Mouse (Mus musculus): ENCODE measurements at regions not wholly inside any gene's neighbourhood (a gene's known extent, or its start where the extent isn't known, plus 50 kb on each side); places are given as distances from the start of the nearest gene placed in this dataset.
A peak's percentile ranks its signal among the peaks of the same experiment; 100 is the strongest.

DNA sequence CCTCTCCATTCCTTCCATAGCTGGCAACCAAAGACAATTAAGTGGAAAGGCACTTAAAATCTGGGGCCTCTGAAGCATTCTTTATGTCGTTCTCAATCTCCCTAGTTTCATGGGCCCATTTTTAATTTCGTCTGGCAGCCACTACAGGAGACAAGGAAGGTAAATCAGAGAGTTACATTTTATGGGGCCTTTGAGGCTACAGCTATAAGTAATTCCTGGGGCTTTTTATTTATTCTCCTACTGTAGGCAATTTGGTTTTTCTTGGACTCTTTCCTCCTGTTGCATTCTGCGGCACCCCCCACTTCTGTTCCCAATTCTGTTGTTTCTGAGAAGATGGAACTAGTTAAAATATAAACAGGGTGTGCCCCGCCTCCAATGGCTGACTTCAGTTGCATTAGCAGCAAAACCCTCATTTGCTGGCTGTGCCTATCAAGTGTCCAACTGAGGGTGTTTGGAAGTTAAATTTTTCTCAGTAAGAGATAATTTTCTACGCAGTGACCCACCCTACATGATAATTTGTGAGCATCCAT lies 622.7 kb downstream of the Pdcd6ip start:
- Histone ChIP-seq H3K27me3 (ENCODE audit: insufficient read depth, low read length) (no peaks in the 10 kb centered on the region), H3K36me3 (replicated peaks; ENCODE audit: insufficient read depth, low read length) (no peaks in the 10 kb centered on the region), H3K27ac (ENCODE audit: low read depth) (no peak overlapping the region), H3K4me3 (ENCODE audit: low read depth, low read length) (no peak overlapping the region), H3K4me2 (ENCODE audit: low read depth, low read length) (no peak overlapping the region), H3K9me3 (ENCODE audit: low read length) (no peaks in the 10 kb centered on the region), H3K9ac (replicated peaks) (no peak overlapping the region), H3K4me1 (ENCODE audit: insufficient read depth) (no peaks in the 10 kb centered on the region)
- no peak for DNase-seq
- WGBS (ENCODE audit: insufficient replicate concordance) = 60% methylated on average over 5 of the region's 5 CpGs
- ATAC-seq = no peak
- TF ChIP-seq CTCF (IDR thresholded peaks at IDR 0.05; ENCODE audit: low read depth) (no peak), EP300 (IDR thresholded peaks at IDR 0.05; ENCODE audit: low read depth) (no peak)

DNA sequence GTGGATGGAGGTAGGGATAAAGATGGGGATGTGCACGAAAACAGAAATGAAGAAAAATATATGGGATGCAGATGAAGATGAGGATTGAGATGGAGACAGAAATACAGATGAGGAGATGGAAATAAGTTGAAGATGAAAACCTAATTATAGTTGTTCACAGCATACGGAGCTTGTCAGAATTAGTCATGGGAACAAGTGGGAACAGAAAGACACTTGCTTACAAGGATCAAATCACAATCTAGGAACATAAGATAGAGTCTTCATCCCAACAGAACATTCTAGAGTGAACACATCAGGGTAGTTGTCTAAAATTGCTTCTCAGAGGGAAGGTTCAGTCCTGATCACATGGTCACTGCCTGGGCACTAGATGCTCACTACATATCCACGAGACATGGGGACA lies 633.2 kb downstream of the Pdcd6ip start:
- no peak for TF ChIP-seq EP300 (IDR thresholded peaks at IDR 0.05; ENCODE audit: low read depth)
- no peak for TF ChIP-seq CTCF (IDR thresholded peaks at IDR 0.05; ENCODE audit: low read depth)
- H3K4me1 ChIP-seq (ENCODE audit: insufficient read depth) = no peaks in the 10 kb centered on the region
- H3K9me3 ChIP-seq (ENCODE audit: low read length) = peaks cover 2% of the 10 kb centered on the region; the same call in 1 of the 2 replicates
- no peak for DNase-seq
- no peaks in the 10 kb centered on the region for H3K27me3 ChIP-seq (ENCODE audit: insufficient read depth, low read length)
- no peak overlapping the region for H3K9ac ChIP-seq (replicated peaks)
- no peak overlapping the region for H3K4me3 ChIP-seq (ENCODE audit: low read depth, low read length)
- no peak for ATAC-seq
- 65% methylated on average over 3 of the region's 3 CpGs for WGBS (ENCODE audit: insufficient replicate concordance)
- H3K4me2 ChIP-seq (ENCODE audit: low read depth, low read length) = no peak overlapping the region
- no peaks in the 10 kb centered on the region for H3K36me3 ChIP-seq (replicated peaks; ENCODE audit: insufficient read depth, low read length)
- no peak overlapping the region for H3K27ac ChIP-seq (ENCODE audit: low read depth)

- H3K4me1 ChIP-seq (ENCODE audit: insufficient read depth) = no peaks in the 10 kb centered on the region
- 78% methylated on average over 11 of the region's 11 CpGs for WGBS (ENCODE audit: insufficient replicate concordance)
- H3K27ac ChIP-seq (ENCODE audit: low read depth) = no peak overlapping the region
- ATAC-seq (no peak), DNase-seq (no peak)
- no peak overlapping the region for H3K4me2 ChIP-seq (ENCODE audit: low read depth, low read length)
- no peaks in the 10 kb centered on the region for H3K27me3 ChIP-seq (ENCODE audit: insufficient read depth, low read length)
- H3K4me3 ChIP-seq (ENCODE audit: low read depth, low read length) = no peak overlapping the region
- no peaks in the 10 kb centered on the region for H3K36me3 ChIP-seq (replicated peaks; ENCODE audit: insufficient read depth, low read length)
- no peak for TF ChIP-seq EP300 (IDR thresholded peaks at IDR 0.05; ENCODE audit: low read depth)
- TF ChIP-seq CTCF (IDR thresholded peaks at IDR 0.05; ENCODE audit: low read depth) = no peak
- no peaks in the 10 kb centered on the region for H3K9me3 ChIP-seq (ENCODE audit: low read length)
- no peak overlapping the region for H3K9ac ChIP-seq (replicated peaks)
These were observed 650.6 kb downstream of the Pdcd6ip start for GRCm38 (mm10) chr9:113057415-113057814.

GRCm38 (mm10) chr9:113044556-113045178 lies 663.4 kb downstream of the Pdcd6ip start:
- Histone ChIP-seq H3K9me3 (ENCODE audit: low read length) (no peaks in the 10 kb centered on the region; the same call in 1 of the 2 replicates), H3K4me1 (ENCODE audit: insufficient read depth) (no peaks in the 10 kb centered on the region), H3K4me3 (ENCODE audit: low read depth, low read length) (no peak overlapping the region), H3K27me3 (ENCODE audit: insufficient read depth, low read length) (no peaks in the 10 kb centered on the region), H3K9ac (replicated peaks) (no peak overlapping the region), H3K36me3 (replicated peaks; ENCODE audit: insufficient read depth, low read length) (no peaks in the 10 kb centered on the region), H3K27ac (ENCODE audit: low read depth) (no peak overlapping the region), H3K4me2 (ENCODE audit: low read depth, low read length) (no peak overlapping the region)
- WGBS (ENCODE audit: insufficient replicate concordance) = 68% methylated on average over 4 of the region's 4 CpGs
- ATAC-seq (peak; percentile 38; the same call in 1 of the 2 replicates), DNase-seq (no peak)
- no peak for TF ChIP-seq CTCF (IDR thresholded peaks at IDR 0.05; ENCODE audit: low read depth)
- no peak for TF ChIP-seq EP300 (IDR thresholded peaks at IDR 0.05; ENCODE audit: low read depth)

DNA sequence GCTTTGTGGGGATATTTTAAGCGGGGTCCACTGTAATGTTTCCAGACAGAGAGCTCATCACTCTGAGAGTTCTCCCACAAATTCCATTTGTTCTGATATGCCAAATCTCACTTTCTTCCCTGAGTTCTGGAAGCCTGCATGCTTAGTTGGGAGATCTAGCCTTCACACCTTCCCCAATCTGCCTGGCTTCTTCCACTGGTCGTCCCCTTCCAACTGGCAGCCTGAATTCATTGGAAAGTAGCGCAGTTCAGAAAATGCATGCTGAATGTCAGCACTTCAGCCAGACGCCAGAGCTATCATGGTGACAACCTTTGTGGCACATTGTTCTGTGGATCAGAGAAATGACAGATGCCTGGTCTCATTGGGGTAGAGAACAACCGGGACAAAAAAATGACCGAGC lies 667.2 kb downstream of the Pdcd6ip start:
- Histone ChIP-seq H3K9ac (replicated peaks) (no peak overlapping the region), H3K4me1 (ENCODE audit: insufficient read depth) (no peaks in the 10 kb centered on the region), H3K9me3 (ENCODE audit: low read length) (no peaks in the 10 kb centered on the region; the same call in 1 of the 2 replicates), H3K4me3 (ENCODE audit: low read depth, low read length) (no peak overlapping the region), H3K27ac (ENCODE audit: low read depth) (no peak overlapping the region), H3K4me2 (ENCODE audit: low read depth, low read length) (no peak overlapping the region), H3K36me3 (replicated peaks; ENCODE audit: insufficient read depth, low read length) (no peaks in the 10 kb centered on the region), H3K27me3 (ENCODE audit: insufficient read depth, low read length) (no peaks in the 10 kb centered on the region)
- DNase-seq = no peak
- TF ChIP-seq CTCF (IDR thresholded peaks at IDR 0.05; ENCODE audit: low read depth) (no peak), EP300 (IDR thresholded peaks at IDR 0.05; ENCODE audit: low read depth) (no peak)
- no peak for ATAC-seq
- 77% methylated on average over 6 of the region's 6 CpGs for WGBS (ENCODE audit: insufficient replicate concordance)

GRCm38 (mm10) chr9:113033996-113034395 lies 674.1 kb downstream of the Pdcd6ip start:
- TF ChIP-seq CTCF (IDR thresholded peaks at IDR 0.05; ENCODE audit: low read depth) (no peak), EP300 (IDR thresholded peaks at IDR 0.05; ENCODE audit: low read depth) (no peak)
- DNase-seq (no peak), ATAC-seq (no peak)
- Histone ChIP-seq H3K4me2 (ENCODE audit: low read depth, low read length) (no peak overlapping the region), H3K27ac (ENCODE audit: low read depth) (no peak overlapping the region), H3K36me3 (replicated peaks; ENCODE audit: insufficient read depth, low read length) (no peaks in the 10 kb centered on the region), H3K4me3 (ENCODE audit: low read depth, low read length) (no peak overlapping the region), H3K9me3 (ENCODE audit: low read length) (no peaks in the 10 kb centered on the region), H3K4me1 (ENCODE audit: insufficient read depth) (no peaks in the 10 kb centered on the region), H3K9ac (replicated peaks) (no peak overlapping the region), H3K27me3 (ENCODE audit: insufficient read depth, low read length) (no peaks in the 10 kb centered on the region)
- 75% methylated on average over 5 of the region's 5 CpGs for WGBS (ENCODE audit: insufficient replicate concordance)

Data from liver, postnatal 0 days (tissue).